Mouse (Mus musculus): Measurements from ENCODE around the gene Gm10073.
"Not testable (repeated sequence)": the region's sequence is repeated elsewhere in the genome, so short reads cannot be mapped to it uniquely, and the experiment has no call there.

Gm10073 gene

GRCm38 (mm10) chr8:106597067-106597466, 23.8 kb upstream of the Gm10073 start:
- DNase-seq: no peak

GRCm38 (mm10) chr8:106595623-106596022, 22.4 kb upstream of the Gm10073 start:
- not testable (repeated sequence) for DNase-seq

- DNase-seq: no peak
These were observed 19.2 kb upstream of the Gm10073 start for GRCm38 (mm10) chr8:106592458-106592857.

- no peak for DNase-seq
These were observed 15.5 kb upstream of the Gm10073 start for GRCm38 (mm10) chr8:106588443-106589431.

- DNase-seq: no peak
These were observed 13.6 kb upstream of the Gm10073 start for GRCm38 (mm10) chr8:106586896-106587295.

- DNase-seq: no peak
These were observed 12.4 kb upstream of the Gm10073 start for GRCm38 (mm10) chr8:106585671-106586037.

GRCm38 (mm10) chr8:106584942-106585670, 11.8 kb upstream of the Gm10073 start:
- DNase-seq: no peak

- DNase-seq: no peak
These were observed 8.3 kb upstream of the Gm10073 start for GRCm38 (mm10) chr8:106581344-106582088.

- DNase-seq: no peak
These were observed 6.2 kb upstream of the Gm10073 start for GRCm38 (mm10) chr8:106579510-106579909.

GRCm38 (mm10) chr8:106576849-106577555, 3.7 kb upstream of the Gm10073 start:
- DNase-seq: peak in 1 of 2 experiments; percentile 38

- DNase-seq: no peak
These were observed 1.0 kb upstream of the Gm10073 start for GRCm38 (mm10) chr8:106574283-106574682.

- not testable (repeated sequence) for DNase-seq
These were observed 1.1 kb downstream of the Gm10073 start for GRCm38 (mm10) chr8:106572175-106572574.

GRCm38 (mm10) chr8:106571551-106572172, 1.6 kb downstream of the Gm10073 start:
- peak in 1 of 2 experiments; percentile 50 for DNase-seq

- peak; percentile 29 to 54 for DNase-seq
These were observed 2.9 kb downstream of the Gm10073 start for GRCm38 (mm10) chr8:106570386-106570785.

GRCm38 (mm10) chr8:106569006-106569405, 4.3 kb downstream of the Gm10073 start:
- DNase-seq: no peak

- DNase-seq: peak in 1 of 2 experiments; percentile 54
These were observed 9.5 kb downstream of the Gm10073 start for GRCm38 (mm10) chr8:106563691-106564182.

GRCm38 (mm10) chr8:106561097-106561865, 12.0 kb downstream of the Gm10073 start:
- DNase-seq: peak; percentile 82 to 88

GRCm38 (mm10) chr8:106559844-106560243, 13.4 kb downstream of the Gm10073 start:
- no peak for DNase-seq

- no peak for DNase-seq
These were observed 17.1 kb downstream of the Gm10073 start for GRCm38 (mm10) chr8:106556068-106556645.

GRCm38 (mm10) chr8:106554011-106554410, 19.2 kb downstream of the Gm10073 start:
- no peak for DNase-seq
